Mouse (Mus musculus) CD4-positive, CD25-positive, alpha-beta regulatory T cell, adult 4 months (primary cell): ENCODE measurements around the gene Brd2. TPM values are rescaled to one million over a fixed set of nuclear protein-coding genes. Genes with fewer than 3 reads are reported as not detected.

Source experiments
- ATAC-seq: one replicate; pipeline ENCODE4 v1.8.0; 2017
- polyA plus RNA-seq, 2 experiments: library from polyadenylated mRNA; unstranded; fragments of 100-300 nt; shearing (Covaris generic); gene quantifications; one replicate each; pipeline ENCODE4 v1.2.1; 2017

The Brd2 gene
- polyA plus RNA-seq, 2 experiments from 2014 or later: 108 to 154 TPM

DNA sequence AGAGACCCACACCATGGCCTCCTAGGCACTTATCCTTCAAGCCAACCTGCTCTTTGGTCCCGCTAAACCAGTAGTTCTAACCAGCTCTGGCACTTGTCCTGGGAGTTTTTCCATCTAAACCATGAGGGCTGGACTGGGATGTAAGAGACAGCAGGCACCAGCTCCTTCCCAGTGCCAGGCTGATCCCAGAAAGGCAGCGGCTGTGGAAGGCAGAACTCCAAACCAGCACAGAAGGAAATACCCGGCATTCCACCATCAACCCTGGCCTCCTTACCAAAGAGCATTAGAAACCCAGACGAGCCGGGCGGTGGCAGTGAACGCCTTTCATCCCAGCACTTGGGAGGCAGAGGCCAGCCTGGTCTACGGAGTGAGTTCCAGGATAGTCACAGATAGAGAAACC, 12.1 kb downstream of the Brd2 start:
- no peak for ATAC-seq

GRCm38 (mm10) chr17:34109806-34110195, 12.6 kb downstream of the Brd2 start:
- no peak for ATAC-seq

DNA sequence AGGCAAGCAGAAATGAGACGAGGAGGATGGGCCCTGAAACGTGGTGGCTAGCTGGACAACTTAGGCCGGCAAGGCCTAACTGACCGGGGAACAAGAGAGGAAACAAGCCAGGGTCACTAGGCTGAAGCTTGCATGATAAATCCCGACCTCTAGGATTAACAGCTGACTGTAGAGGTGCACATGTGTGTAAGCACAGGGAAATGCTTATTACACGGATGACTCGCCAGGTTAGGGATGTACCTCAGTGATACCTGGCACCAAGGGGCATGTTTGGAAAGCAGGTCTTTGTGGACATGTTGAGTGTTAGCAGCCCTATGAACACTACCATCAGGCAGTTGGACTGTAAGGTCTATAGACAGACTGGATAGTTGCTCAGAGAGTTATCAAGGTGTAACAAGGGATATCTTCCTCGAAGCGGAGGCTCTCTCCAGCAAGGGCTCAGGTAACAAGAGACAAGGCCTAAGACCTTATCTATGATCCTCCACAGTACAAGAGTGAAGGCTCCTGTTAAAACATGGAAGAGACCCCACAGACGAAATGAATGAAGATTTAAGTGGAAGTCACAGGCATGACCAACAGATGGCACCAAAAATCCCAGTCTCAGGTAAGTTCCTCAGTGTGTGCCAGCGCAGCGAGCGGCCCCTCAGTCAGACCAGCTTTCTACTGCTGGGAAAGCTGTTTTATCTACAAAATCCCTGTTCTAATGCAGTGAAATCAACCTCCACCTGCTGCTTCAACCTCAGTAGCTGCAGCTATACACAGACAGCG, 13.2 kb downstream of the Brd2 start:
- peak; percentile 33 for ATAC-seq

DNA sequence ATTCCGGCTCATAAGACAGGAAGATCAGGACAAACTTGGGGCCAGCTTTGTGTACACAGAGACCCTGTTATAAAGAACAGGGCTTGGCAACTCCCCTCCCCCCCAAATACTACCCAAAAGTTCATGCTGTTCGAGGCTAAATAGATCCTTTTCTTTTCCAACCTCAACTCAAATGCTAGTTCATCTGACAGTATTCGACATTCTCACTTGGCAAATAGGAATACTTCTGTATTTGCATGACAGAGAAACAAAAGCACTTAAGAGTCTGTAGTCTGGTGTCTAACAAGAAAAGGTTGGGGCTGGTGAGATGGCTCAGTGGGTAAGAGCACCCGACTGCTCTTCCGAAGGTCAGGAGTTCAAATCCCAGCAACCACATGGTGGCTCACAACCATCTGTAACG, 14.0 kb downstream of the Brd2 start:
- no peak for ATAC-seq

- ATAC-seq: no peak
These were observed 15.1 kb downstream of the Brd2 start for GRCm38 (mm10) chr17:34107109-34107867.

DNA sequence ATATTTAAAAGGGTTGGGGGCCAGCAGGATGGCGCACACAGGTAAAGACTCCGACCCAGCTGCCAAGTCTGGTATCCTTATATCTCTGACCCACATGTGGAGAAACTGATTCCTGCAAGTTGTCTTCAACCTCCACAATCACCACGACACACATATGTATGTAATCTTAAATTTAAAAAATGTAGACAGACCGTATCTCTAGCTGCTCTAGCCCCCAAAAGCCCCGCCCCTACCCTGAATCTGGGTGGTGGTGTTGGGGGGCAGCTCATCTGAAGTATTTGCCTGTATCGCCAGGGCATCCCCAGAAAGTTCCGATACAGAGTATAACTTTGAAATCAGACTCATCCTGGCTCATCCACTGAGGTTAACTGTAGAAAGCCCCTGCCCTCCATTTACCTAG, 15.9 kb downstream of the Brd2 start:
- no peak for ATAC-seq

DNA sequence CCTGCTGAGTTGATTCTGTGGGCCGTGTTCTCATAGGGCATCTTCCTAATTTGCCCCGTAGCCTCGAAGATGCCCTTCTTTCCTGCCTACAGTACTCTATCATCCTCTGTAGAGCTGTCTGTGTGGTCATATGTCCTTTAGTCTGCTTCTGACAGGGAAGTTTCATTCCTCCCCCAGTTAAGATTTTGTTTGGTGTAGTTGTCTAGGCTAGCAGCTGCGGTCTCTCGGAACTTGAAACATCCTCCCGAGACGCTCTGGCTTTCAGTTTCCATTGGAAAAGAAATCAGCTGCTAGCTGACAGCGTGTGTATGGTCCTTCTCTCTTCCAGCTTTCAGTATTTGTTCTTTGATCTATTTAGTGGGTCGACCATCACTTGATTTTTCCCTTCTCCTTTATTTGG, 17.6 kb downstream of the Brd2 start:
- no peak for ATAC-seq

DNA sequence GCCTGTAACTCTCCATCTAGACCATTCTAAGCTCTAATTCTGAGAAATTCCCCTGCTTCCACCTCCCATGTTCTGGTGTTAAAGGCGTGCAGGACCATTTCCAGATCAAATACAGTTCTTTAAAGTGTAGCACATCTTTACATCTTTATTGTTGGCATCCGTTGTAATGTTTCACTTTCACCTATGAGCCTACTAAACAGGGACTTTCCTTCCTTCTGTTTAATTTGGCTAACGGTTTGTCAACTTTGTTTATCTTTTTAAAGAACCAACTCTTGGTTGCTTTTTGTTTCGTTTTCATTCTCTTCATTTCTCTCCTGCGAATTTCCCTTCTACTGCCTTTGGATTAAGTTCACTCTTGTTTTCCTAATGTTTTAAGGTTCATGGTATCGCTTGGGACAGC, 19.6 kb downstream of the Brd2 start:
- peak; percentile 82 for ATAC-seq

GRCm38 (mm10) chr17:34101604-34102032, 20.8 kb downstream of the Brd2 start:
- ATAC-seq: peak; percentile 74

- ATAC-seq: no peak
These were observed 21.2 kb downstream of the Brd2 start for GRCm38 (mm10) chr17:34101185-34101584.

DNA sequence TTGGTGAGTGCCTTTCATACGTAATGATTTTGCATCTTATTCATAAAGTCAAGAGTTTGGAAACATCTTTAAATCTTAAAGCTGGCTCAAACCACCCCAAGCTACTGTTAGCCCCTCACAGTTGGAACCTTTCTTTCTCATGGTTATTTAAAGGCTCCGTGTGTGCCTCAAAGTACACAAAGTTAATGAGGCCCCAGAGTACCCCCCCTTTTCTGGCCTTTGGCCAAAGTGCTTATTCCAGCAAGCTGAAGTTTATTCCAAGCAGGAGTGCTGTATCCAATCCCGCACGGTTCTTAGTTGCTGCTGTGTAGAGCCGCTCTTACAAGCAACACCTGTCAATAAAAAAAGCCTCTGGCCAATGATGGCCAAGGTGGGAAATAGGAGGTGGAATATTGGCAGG, 22.9 kb downstream of the Brd2 start:
- ATAC-seq: no peak

GRCm38 (mm10) chr17:34098709-34099479, 23.5 kb downstream of the Brd2 start:
- ATAC-seq: no peak

DNA sequence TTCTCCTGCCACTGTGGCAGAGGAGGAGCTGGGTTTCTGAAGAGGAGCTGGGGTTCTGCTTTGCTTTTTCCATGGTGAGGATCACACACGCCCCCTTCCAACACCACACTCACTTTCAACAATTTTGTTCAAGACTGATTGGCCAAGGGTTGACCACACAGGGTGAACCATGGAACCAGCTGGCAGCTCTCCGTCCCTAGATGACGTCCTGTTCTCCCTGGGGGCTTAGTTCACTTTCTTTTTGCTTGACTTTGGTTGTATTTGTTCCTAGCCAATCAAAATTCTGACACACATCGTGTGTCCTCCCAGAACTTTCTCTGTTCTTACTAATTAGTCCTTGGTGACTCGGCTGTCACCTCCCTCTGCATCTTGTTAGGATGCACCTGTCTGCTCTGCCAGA, 25.2 kb downstream of the Brd2 start:
- no peak for ATAC-seq

GRCm38 (mm10) chr17:34096497-34097010, 25.9 kb downstream of the Brd2 start:
- peak; percentile 31 for ATAC-seq

DNA sequence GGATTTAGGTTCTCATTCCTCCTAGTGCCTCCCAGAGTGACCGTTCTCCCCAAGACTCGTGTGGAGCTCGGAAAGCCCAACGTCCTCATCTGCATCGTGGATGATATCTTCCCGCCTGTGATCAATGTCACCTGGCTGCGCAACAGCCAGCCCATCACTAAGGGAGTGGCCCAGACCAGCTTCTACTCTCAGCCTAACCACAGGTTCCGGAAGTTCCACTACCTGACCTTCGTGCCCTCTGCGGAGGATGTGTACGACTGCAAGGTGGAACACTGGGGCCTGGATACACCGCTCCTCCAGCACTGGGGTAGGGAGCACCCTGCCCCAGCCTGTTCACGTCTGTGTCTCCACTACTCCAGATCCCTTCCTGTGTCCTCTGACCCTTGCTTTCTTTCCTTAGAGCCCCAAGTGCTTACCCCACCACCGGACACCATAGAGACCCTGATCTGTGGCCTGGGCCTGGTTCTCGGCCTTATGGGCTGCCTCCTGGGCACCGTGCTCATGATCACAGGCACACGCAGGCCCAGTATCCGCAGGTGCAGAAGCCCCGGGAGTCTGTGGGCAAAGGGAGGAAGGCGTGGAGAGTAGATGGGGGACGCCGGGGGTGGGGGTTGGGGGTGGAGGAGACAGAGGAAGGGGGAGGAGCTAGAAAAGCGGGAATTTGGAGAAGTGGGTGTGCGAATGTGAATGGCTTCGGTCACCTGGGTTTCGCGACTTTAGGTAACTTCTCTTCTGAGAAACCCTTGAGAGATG, 28.0 kb downstream of the Brd2 start:
- no peak for ATAC-seq

DNA sequence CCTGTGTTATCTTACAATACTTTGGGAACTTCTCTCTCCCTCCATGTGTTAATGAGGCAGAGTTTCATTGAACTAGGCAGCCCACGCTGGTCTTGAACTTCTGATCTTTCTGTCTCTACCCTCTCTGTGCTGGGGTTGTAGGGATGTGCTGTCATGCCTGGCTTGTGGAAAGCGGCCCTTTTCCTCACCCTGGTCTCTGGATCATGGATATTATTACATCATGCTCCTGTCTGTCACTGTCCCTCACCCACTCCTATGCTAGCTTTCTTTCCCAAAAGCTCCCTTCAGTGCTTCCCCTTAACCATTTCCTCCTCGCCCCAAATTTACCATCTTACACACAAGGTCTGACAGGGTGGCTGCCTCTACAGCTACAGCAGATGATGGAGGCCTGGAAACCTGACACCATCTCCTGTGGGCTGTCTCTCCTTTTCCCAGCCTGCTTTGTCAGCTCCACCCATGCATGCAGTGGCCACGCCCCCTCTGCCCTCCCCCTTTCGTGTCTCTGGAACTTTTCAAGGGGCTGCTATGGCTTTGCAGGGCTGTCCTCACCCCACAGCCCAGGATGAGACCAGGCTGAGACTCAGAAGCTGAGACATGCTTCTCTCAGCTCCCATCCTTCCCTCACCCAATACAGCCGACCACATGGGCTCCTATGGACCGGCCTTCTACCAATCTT, 29.1 kb downstream of the Brd2 start:
- no peak for ATAC-seq

DNA sequence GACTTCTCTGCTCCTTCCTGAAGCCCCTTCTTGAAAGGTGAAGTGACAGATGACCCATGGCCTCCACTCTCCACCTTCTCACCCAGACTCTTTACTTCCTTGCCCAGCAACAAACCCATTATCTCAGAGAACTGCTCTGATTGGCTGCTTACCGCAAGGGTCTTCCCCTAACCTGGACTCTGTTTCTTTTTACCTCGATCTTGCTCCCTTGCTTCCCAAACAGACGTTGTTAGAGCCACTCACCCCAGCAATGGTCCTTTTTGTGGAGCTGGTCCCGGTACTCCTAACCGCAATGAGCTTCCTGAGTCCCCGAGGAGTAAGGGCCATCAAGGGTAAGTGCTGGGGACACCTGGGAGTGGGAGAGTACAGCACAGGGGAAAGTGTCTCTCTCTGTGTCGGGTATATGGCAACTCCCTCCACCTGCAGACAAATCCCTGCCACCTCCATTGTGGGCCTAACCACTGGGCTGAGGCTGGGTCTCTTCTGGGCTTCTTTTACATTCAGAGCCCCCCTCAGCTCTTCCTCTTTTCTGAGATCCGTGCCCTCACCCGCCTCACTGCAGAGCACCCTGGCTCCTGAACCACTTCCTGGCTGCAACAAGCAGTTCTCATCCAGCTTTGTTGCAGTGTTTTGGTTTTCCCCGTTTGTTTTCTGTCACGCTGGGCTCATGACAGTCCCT, 30.1 kb downstream of the Brd2 start, which contains the start of gene H2-Oa:
Gene H2-Oa (plus strand): TSS at position 144 of the 679 bp plus-strand sequence.
- ATAC-seq: peak; percentile 71

DNA sequence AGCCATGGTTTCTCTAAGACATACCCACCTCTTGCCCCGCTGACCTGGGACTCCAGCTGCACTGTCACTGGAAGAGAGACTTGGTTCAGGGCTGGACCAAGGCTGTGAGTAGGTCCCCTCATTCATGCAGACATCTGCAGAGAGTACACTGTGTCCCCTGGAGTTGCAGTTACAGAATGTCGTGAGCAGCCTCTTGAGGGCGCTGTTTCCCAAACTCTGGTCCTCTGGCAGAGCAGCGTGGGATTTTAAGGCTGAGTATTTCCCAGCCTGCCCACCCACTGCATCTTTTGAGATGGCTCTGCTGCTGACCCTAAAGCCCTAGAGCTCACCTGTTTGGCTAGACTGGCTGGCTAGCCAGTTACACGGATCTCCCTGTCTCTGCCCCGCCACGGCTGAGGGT, 31.5 kb downstream of the Brd2 start:
- no peak for ATAC-seq

GRCm38 (mm10) chr17:34088124-34088523, 34.3 kb downstream of the Brd2 start:
- no peak for ATAC-seq

DNA sequence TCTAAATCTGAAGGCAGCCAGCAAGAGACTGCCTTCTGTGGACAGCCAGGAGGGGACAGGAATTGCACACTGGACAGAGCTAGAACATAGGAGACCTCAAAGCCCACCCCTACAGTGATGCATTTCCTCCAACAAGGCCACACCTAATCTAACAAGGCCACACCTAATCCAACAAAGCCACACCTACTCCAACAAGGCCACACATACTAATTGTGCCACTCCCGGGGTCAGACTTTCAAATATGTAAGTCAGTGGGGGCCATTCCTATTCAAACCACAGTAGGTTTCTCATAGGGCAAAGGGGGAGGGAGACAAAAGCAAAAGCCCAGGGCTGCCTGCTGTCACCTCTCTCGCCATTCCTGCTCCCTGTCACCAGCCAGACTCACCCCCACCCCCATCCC, 35.0 kb downstream of the Brd2 start:
- ATAC-seq: no peak

DNA sequence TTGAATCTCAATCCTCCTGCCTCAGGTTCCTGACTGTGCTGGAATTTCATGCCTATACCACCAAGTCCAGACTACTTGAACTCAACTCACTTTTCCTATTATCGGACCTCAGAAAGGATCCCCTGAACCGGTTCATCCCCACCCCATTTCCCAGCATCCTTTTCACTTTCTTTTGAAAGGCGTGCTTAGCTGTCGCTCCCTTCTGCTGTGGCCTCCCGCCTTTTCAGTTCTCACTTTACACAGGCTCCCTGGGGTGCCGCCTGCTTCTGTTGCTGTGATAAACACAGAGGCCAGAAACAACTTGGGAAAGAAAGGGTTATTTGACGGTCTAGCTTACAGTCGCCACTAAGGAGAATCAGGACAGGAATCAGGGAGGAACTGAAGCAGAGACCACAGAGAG, 39.3 kb downstream of the Brd2 start:
- no peak for ATAC-seq
